Mouse (Mus musculus) testis, postnatal 10 days (tissue): ENCODE data around the gene Dll1.

Source experiments
- DNase-seq: peaks from one replicate; pipeline ENCODE4 v3.0.0; 2021; ENCODE audit warnings: low spot score

Gene Dll1

GRCm38 (mm10) chr17:15376494-15377181 is at the start of gene Dll1:
Gene Dll1 (minus strand): TSS chr17:15376872.
- DNase-seq, result no peak

- no peak for DNase-seq
Observed at GRCm38 (mm10) chr17:15425931-15426330, 49.3 kb upstream of the Dll1 start.

GRCm38 (mm10) chr17:15423080-15423765 is 46.6 kb upstream of the Dll1 start:
- DNase-seq, result no peak

GRCm38 (mm10) chr17:15422666-15423065 is 46.0 kb upstream of the Dll1 start:
- DNase-seq, result no peak

- DNase-seq, result no peak
Observed at GRCm38 (mm10) chr17:15421446-15421845, 44.8 kb upstream of the Dll1 start.

- no peak for DNase-seq
Observed at GRCm38 (mm10) chr17:15420021-15420603, 43.4 kb upstream of the Dll1 start.

GRCm38 (mm10) chr17:15419534-15419933 is 42.9 kb upstream of the Dll1 start:
- DNase-seq, result no peak

- DNase-seq, result no peak
Observed at GRCm38 (mm10) chr17:15416596-15417215, 40.0 kb upstream of the Dll1 start.

- peak; percentile 28 for DNase-seq
Observed at GRCm38 (mm10) chr17:15410861-15411260, 34.2 kb upstream of the Dll1 start.

- peak; percentile 32 for DNase-seq
Observed at GRCm38 (mm10) chr17:15409261-15409660, 32.6 kb upstream of the Dll1 start.

GRCm38 (mm10) chr17:15406576-15406975 is 29.9 kb upstream of the Dll1 start:
- peak; percentile 16 for DNase-seq

- DNase-seq, result no peak
Observed at GRCm38 (mm10) chr17:15401716-15402115, 25.0 kb upstream of the Dll1 start.

- DNase-seq, result peak; percentile 81
Observed at GRCm38 (mm10) chr17:15395997-15396675, 19.5 kb upstream of the Dll1 start, which contains the start of gene Fam120b. Gene Fam120b (plus strand): TSS chr17:15396202.

GRCm38 (mm10) chr17:15389356-15389755 is 12.7 kb upstream of the Dll1 start:
- DNase-seq, result peak; percentile 10

- peak; percentile 0 for DNase-seq
Observed at GRCm38 (mm10) chr17:15388892-15389291, 12.2 kb upstream of the Dll1 start.

- no peak for DNase-seq
Observed at GRCm38 (mm10) chr17:15383360-15383759, 6.7 kb upstream of the Dll1 start.

- DNase-seq, result no peak
Observed at GRCm38 (mm10) chr17:15381869-15382660, 5.4 kb upstream of the Dll1 start.

GRCm38 (mm10) chr17:15381092-15381860 is 4.6 kb upstream of the Dll1 start:
- DNase-seq, result no peak

- peak; percentile 54 for DNase-seq
Observed at GRCm38 (mm10) chr17:15380641-15381051, 4.0 kb upstream of the Dll1 start.

GRCm38 (mm10) chr17:15379741-15380526 is 3.3 kb upstream of the Dll1 start:
- DNase-seq, result no peak
